Mouse (Mus musculus): Measurements from ENCODE around the gene Lrmda. TPM values are rescaled to one million over a fixed set of nuclear protein-coding genes. Genes with fewer than 3 reads are reported as not detected.
A peak's percentile ranks its signal among the peaks of the same experiment; 100 is the strongest.

Gene Lrmda
- polyA plus RNA-seq, 1 experiment from 2014 or later: 0.66 TPM

DNA sequence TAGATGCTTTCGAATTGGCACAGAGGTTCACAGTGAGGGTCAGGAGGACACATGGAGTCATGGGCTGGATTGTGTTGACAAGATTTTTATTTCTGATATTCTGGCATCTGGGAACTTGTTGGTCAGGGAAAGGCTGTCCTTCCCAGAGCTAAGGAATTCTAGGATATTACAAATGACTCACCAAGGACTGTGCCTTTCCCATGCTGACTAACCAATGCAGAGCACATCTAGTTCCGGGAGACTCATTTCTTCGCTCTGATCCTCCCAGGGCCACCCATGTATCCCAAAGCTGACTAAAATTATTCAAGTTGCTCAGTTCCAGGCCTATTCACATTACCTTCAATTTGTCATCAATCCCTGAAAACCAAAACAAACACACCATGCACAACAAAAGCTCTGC lies 602.4 kb downstream of the Lrmda start:
- ATAC-seq (ENCODE audit: insufficient read depth, low FRiP score, low TSS enrichment): no peak
- Histone ChIP-seq H3K4me3 (ENCODE audit: low read depth, low read length) (no peak overlapping the region), H3K4me2 (ENCODE audit: low read depth) (no peak overlapping the region), H3K27me3 (ENCODE audit: control insufficient read depth, insufficient read depth, low read length) (no peaks in the 10 kb centered on the region), H3K4me1 (ENCODE audit: control insufficient read depth, insufficient read depth, low read length) (no peaks in the 10 kb centered on the region), H3K36me3 (ENCODE audit: control insufficient read depth, insufficient read depth, low read length) (no peaks in the 10 kb centered on the region), H3K27ac (ENCODE audit: low read depth, low read length) (no peak overlapping the region), H3K9me3 (ENCODE audit: control insufficient read depth, low read length) (no peaks in the 10 kb centered on the region), H3K9ac (ENCODE audit: low read length) (no peak overlapping the region)
- 88% methylated on average over 3 of the region's 3 CpGs for WGBS
- no peak for DNase-seq (ENCODE audit: low spot score)

GRCm38 (mm10) chr14:22627105-22627829 lies 607.8 kb downstream of the Lrmda start:
- H3K4me1 ChIP-seq (ENCODE audit: control insufficient read depth, insufficient read depth, low read length): no peaks in the 10 kb centered on the region
- no peak overlapping the region for H3K4me3 ChIP-seq (ENCODE audit: low read depth, low read length)
- no peak for DNase-seq (ENCODE audit: low spot score)
- no peaks in the 10 kb centered on the region for H3K27me3 ChIP-seq (ENCODE audit: control insufficient read depth, insufficient read depth, low read length)
- 50% methylated on average over 8 of the region's 8 CpGs for WGBS
- H3K27ac ChIP-seq (ENCODE audit: low read depth, low read length): no peak overlapping the region
- no peaks in the 10 kb centered on the region for H3K36me3 ChIP-seq (ENCODE audit: control insufficient read depth, insufficient read depth, low read length)
- no peak for ATAC-seq (ENCODE audit: insufficient read depth, low FRiP score, low TSS enrichment)
- H3K4me2 ChIP-seq (ENCODE audit: low read depth): no peak overlapping the region
- H3K9me3 ChIP-seq (ENCODE audit: control insufficient read depth, low read length): no peaks in the 10 kb centered on the region
- H3K9ac ChIP-seq (ENCODE audit: low read length): no peak overlapping the region

- H3K4me3 ChIP-seq (ENCODE audit: low read depth, low read length): no peak overlapping the region
- ATAC-seq (ENCODE audit: insufficient read depth, low FRiP score, low TSS enrichment) (no peak), DNase-seq (ENCODE audit: low spot score) (no peak)
These were observed 610.9 kb downstream of the Lrmda start for GRCm38 (mm10) chr14:22630361-22630867.

DNA sequence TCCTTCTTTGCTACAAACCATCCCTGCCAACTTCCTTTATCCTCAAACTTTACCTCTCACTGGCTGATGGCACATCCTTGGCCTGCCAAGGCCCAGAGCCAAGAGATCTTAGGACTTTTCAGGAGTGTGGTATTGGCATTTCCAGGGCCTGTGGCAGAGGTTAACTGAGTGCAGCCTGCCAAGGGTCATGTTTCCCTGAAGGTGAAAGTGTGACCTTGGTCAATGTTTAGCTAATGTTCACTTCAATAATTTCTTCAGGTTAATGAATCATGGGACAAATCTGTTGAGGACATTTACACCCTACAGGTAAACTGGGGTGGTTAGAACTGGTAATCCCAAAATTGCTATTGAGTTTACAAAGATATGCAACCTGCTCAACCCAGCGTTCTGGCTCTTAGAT lies 614.1 kb downstream of the Lrmda start:
- 90% methylated on average over 1 of the region's 1 CpGs for WGBS
- Histone ChIP-seq H3K9me3 (ENCODE audit: control insufficient read depth, low read length) (no peaks in the 10 kb centered on the region), H3K9ac (ENCODE audit: low read length) (no peak overlapping the region), H3K4me1 (ENCODE audit: control insufficient read depth, insufficient read depth, low read length) (no peaks in the 10 kb centered on the region), H3K4me2 (ENCODE audit: low read depth) (no peak overlapping the region), H3K27me3 (ENCODE audit: control insufficient read depth, insufficient read depth, low read length) (no peaks in the 10 kb centered on the region), H3K4me3 (ENCODE audit: low read depth, low read length) (no peak overlapping the region), H3K36me3 (ENCODE audit: control insufficient read depth, insufficient read depth, low read length) (no peaks in the 10 kb centered on the region), H3K27ac (ENCODE audit: low read depth, low read length) (no peak overlapping the region)
- DNase-seq (ENCODE audit: low spot score) (no peak), ATAC-seq (ENCODE audit: insufficient read depth, low FRiP score, low TSS enrichment) (no peak)

More at GRCm38 (mm10) chr14:22630361-22630867, 610.9 kb downstream of the Lrmda start:
- Histone ChIP-seq H3K36me3 (ENCODE audit: control insufficient read depth, insufficient read depth, low read length) (no peaks in the 10 kb centered on the region), H3K9ac (ENCODE audit: low read length) (no peak overlapping the region), H3K9me3 (ENCODE audit: control insufficient read depth, low read length) (no peaks in the 10 kb centered on the region), H3K4me1 (ENCODE audit: control insufficient read depth, insufficient read depth, low read length) (no peaks in the 10 kb centered on the region), H3K4me2 (ENCODE audit: low read depth) (no peak overlapping the region), H3K27ac (ENCODE audit: low read depth, low read length) (no peak overlapping the region), H3K27me3 (ENCODE audit: control insufficient read depth, insufficient read depth, low read length) (no peaks in the 10 kb centered on the region)
- WGBS: 90% methylated on average over 9 of the region's 9 CpGs

GRCm38 (mm10) chr14:22643494-22643893 lies 624.0 kb downstream of the Lrmda start:
- H3K27me3 ChIP-seq (ENCODE audit: control insufficient read depth, insufficient read depth, low read length): no peaks in the 10 kb centered on the region
- H3K4me2 ChIP-seq (ENCODE audit: low read depth): no peak overlapping the region
- no peaks in the 10 kb centered on the region for H3K9me3 ChIP-seq (ENCODE audit: control insufficient read depth, low read length)
- H3K9ac ChIP-seq (ENCODE audit: low read length): no peak overlapping the region
- DNase-seq (ENCODE audit: low spot score): no peak
- H3K27ac ChIP-seq (ENCODE audit: low read depth, low read length): no peak overlapping the region
- no peak for ATAC-seq (ENCODE audit: insufficient read depth, low FRiP score, low TSS enrichment)
- H3K4me3 ChIP-seq (ENCODE audit: low read depth, low read length): no peak overlapping the region
- 81% methylated on average over 4 of the region's 4 CpGs for WGBS
- H3K4me1 ChIP-seq (ENCODE audit: control insufficient read depth, insufficient read depth, low read length): peaks cover 4% of the 10 kb centered on the region; the same call in 1 of the 2 replicates
- no peaks in the 10 kb centered on the region for H3K36me3 ChIP-seq (ENCODE audit: control insufficient read depth, insufficient read depth, low read length)

GRCm38 (mm10) chr14:22647879-22648611 lies 628.5 kb downstream of the Lrmda start:
- Histone ChIP-seq H3K9ac (ENCODE audit: low read length) (no peak overlapping the region), H3K36me3 (ENCODE audit: control insufficient read depth, insufficient read depth, low read length) (no peaks in the 10 kb centered on the region), H3K4me2 (ENCODE audit: low read depth) (no peak overlapping the region), H3K4me1 (ENCODE audit: control insufficient read depth, insufficient read depth, low read length) (peaks cover 11% of the 10 kb centered on the region), H3K27me3 (ENCODE audit: control insufficient read depth, insufficient read depth, low read length) (no peaks in the 10 kb centered on the region), H3K9me3 (ENCODE audit: control insufficient read depth, low read length) (no peaks in the 10 kb centered on the region), H3K27ac (ENCODE audit: low read depth, low read length) (no peak overlapping the region), H3K4me3 (ENCODE audit: low read depth, low read length) (no peak overlapping the region)
- ATAC-seq (ENCODE audit: insufficient read depth, low FRiP score, low TSS enrichment): no peak
- DNase-seq (ENCODE audit: low spot score): peak; percentile 14
- 71% methylated on average over 9 of the region's 9 CpGs for WGBS

GRCm38 (mm10) chr14:22649411-22649911 lies 629.9 kb downstream of the Lrmda start:
- H3K27ac ChIP-seq (ENCODE audit: low read depth, low read length): no peak overlapping the region
- WGBS: 34% methylated on average over 5 of the region's 5 CpGs
- DNase-seq (ENCODE audit: low spot score): peak; percentile 36
- H3K4me1 ChIP-seq (ENCODE audit: control insufficient read depth, insufficient read depth, low read length): peaks cover 11% of the 10 kb centered on the region
- no peaks in the 10 kb centered on the region for H3K27me3 ChIP-seq (ENCODE audit: control insufficient read depth, insufficient read depth, low read length)
- no peaks in the 10 kb centered on the region for H3K9me3 ChIP-seq (ENCODE audit: control insufficient read depth, low read length)
- H3K36me3 ChIP-seq (ENCODE audit: control insufficient read depth, insufficient read depth, low read length): no peaks in the 10 kb centered on the region
- no peak overlapping the region for H3K4me2 ChIP-seq (ENCODE audit: low read depth)
- H3K4me3 ChIP-seq (ENCODE audit: low read depth, low read length): no peak overlapping the region
- no peak for ATAC-seq (ENCODE audit: insufficient read depth, low FRiP score, low TSS enrichment)
- no peak overlapping the region for H3K9ac ChIP-seq (ENCODE audit: low read length)

GRCm38 (mm10) chr14:22649985-22650984 lies 630.8 kb downstream of the Lrmda start:
- Histone ChIP-seq H3K27me3 (ENCODE audit: control insufficient read depth, insufficient read depth, low read length) (no peaks in the 10 kb centered on the region), H3K4me1 (ENCODE audit: control insufficient read depth, insufficient read depth, low read length) (peaks cover 11% of the 10 kb centered on the region), H3K4me2 (ENCODE audit: low read depth) (no peak overlapping the region), H3K4me3 (ENCODE audit: low read depth, low read length) (no peak overlapping the region), H3K9me3 (ENCODE audit: control insufficient read depth, low read length) (no peaks in the 10 kb centered on the region), H3K27ac (ENCODE audit: low read depth, low read length) (no peak overlapping the region), H3K36me3 (ENCODE audit: control insufficient read depth, insufficient read depth, low read length) (no peaks in the 10 kb centered on the region), H3K9ac (ENCODE audit: low read length) (no peak overlapping the region)
- peak; percentile 20 for DNase-seq (ENCODE audit: low spot score)
- 67% methylated on average over 17 of the region's 17 CpGs for WGBS
- no peak for ATAC-seq (ENCODE audit: insufficient read depth, low FRiP score, low TSS enrichment)

All from neural tube, embryonic 11.5 days (tissue).